Mouse (Mus musculus) activated CD4-positive, CD25-positive, alpha-beta regulatory T cell (primary cell): ENCODE measurements around the gene Dhtkd1. TPM values are rescaled to one million over a fixed set of nuclear protein-coding genes. Genes with fewer than 3 reads are reported as not detected.

Experiments used
- polyA plus RNA-seq, 2 experiments: library from polyadenylated mRNA; unstranded; fragments of 100-300 nt; shearing (Covaris generic); gene quantifications; one replicate each; pipeline ENCODE4 v1.2.1; 2017

Gene Dhtkd1
- under 1 TPM in 1 of 2 experiments, not detected in 1; 0.17 TPM for polyA plus RNA-seq

DNA sequence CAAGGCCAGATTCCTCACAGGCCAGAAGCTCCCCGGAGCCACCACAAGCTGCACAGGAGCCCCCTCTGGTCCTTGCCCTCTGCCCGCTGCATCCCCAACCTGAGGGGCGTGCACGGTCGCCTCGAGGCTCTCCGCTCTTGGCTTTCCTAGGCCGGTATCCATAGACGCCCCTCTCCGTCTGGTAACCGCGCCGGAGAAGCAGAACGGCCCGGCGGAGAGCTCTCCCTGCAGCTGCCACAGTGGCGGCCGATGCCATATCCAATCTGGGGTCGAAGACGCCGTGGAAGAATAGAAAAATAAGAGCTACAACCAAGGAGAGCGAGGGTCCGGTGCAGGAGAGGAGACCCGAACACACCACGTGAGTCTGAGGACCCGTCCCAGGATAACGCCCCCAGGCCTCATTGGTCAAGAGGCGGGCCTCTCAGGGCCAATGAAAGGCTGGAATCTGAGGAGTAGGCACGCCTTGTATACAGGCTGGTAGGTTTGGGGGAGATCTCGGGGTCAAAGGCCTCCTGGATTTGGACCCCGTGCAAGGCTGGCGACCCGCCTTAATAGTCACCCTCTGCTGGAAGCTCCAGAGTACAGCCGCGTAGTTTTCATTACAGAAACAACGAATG is at the start of gene Dhtkd1:
TSS of gene Dhtkd1 (minus strand) at position 377 of the 617 bp plus-strand sequence.

GRCm38 (mm10) chr2:5950766-5951595 is 8.4 kb upstream of the Dhtkd1 start, which contains the start of gene Upf2:
TSS of gene Upf2 (plus strand) at chr2:5951469.

GRCm38 (mm10) chr2:5894843-5895570 is 47.6 kb downstream of the Dhtkd1 start, which contains the start of gene Sec61a2:
TSS of gene Sec61a2 (minus strand) at chr2:5895432.

GRCm38 (mm10) chr2:5862834-5863233 is 79.8 kb downstream of the Dhtkd1 start, which contains the start of gene Gm13199:
TSS of gene Gm13199 (minus strand) at chr2:5862934.

Other genes starting within 250 kb of the Dhtkd1 start
- gene Camk1d, start 228.3 kb downstream of the Dhtkd1 start, polyA plus RNA-seq: 10 to 100 TPM; 25.5 to 27.2 TPM
- 10 to 100 TPM; 33.7 to 42.3 TPM for gene Nudt5, start 97.8 kb downstream of the Dhtkd1 start, polyA plus RNA-seq
- gene Cdc123, start 97.6 kb downstream of the Dhtkd1 start, polyA plus RNA-seq: 100 to 1,000 TPM; 138 to 181 TPM
- 1 to 10 TPM in 1 of 2 experiments, under 1 TPM in 1; 0.76 to 3.2 TPM for gene Gm13199, start 79.9 kb downstream of the Dhtkd1 start, polyA plus RNA-seq
- gene Sec61a2, start 47.4 kb downstream of the Dhtkd1 start, polyA plus RNA-seq: 10 to 100 TPM; 20.0 to 21.6 TPM
- gene Upf2, start 8.7 kb upstream of the Dhtkd1 start, polyA plus RNA-seq: 10 to 100 TPM; 14.5 to 16.0 TPM
- under 1 TPM in 1 of 2 experiments, not detected in 1; 0.68 TPM for gene Proser2, start 187.4 kb upstream of the Dhtkd1 start, polyA plus RNA-seq